Mouse (Mus musculus) left cerebral cortex, adult 8-10 months (tissue): Measurements from ENCODE around the gene Cdkl3. TPM values are rescaled to one million over a fixed set of nuclear protein-coding genes. Genes with fewer than 3 reads are reported as not detected.

Experiments
- DNase-seq, 2 experiments: peaks; one replicate each; pipeline ENCODE4 v3.0.0; 2022; ENCODE audit warnings: low spot score in 2 of 2
- total RNA-seq, 4 experiments: library from RNA; stranded (reverse); gene quantifications; 2 replicates each; pipeline ENCODE4 v1.2.4; 2022

Cdkl3 gene
- total RNA-seq, 4 experiments from 2014 or later = 13.2 to 18.5 (median 16.8) TPM

DNA sequence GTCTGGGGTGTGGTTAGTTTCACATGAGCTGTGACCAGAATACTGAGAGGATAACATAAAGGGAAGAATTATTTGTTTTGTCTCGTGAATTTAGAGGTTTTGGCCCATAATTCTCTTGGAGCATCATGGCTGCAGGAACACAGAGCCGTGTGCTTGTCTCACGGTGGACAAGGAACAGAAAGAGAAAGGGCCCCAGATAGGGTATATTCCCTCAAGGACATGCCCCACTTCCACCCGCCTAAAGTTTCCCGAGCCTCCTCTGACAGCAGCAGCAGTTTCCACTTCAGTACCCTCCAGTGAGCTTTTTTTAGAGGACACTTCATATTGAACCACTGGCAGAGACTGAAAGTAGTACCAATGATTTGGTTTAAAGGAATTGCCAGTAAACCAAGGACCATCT lies 7.5 kb downstream of the Cdkl3 start:
- DNase-seq = no peak

DNA sequence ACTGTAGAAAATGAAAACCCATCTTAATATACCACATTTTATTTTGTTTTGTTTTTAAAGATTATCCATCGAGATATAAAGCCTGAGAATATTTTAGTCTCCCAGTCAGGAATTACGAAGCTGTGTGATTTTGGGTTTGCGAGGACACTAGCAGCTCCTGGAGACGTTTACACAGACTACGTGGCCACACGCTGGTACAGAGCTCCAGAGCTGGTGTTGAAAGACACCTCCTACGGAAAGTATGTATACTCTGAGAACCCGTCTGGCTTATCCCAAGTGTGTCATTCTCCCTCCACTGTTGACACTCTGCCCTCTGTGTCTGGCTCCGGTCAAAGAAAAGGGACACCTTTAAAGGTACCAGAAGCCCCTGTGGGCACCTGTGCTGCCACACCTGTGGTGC lies 14.2 kb downstream of the Cdkl3 start:
- peak in 1 of 2 experiments; percentile 21 for DNase-seq

DNA sequence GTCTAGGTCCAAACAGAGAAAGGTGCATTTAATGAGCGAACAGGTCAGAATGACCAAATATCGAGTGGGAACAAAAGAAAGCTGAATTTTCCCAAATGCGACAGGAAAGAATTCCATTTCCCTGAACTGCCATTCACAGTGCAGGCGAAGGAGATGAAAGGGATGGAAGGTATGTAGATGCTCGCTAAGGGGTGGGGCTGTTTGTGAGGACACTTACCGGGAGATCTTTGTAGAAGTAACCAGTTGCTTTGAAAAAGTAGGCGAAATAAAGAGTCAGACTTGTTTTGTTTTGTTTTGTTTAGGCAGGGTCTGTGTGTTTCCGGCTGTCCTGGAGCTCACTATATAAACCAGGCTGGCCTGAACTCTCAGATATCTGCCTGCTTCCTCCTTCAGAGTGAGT lies 28.3 kb downstream of the Cdkl3 start:
- DNase-seq = no peak

DNA sequence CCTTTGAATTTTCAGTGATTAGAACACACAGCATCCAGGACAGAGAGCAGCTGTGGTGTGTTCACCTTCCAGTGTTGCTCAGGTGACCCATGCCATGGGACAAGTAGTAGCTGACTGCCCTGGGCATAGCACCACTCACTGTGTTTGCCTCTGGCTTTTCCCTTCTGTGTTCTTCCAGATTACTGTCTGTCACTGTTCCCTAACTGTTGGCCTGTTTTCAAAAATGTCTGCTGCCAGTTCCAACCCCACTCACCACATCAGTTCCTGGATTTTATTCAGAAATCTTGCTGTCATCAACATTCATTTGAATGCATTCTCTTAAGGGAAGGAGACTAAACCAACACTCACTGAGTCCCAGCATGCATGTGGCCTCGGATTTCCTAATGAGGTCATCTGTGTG lies 29.9 kb downstream of the Cdkl3 start:
- no peak for DNase-seq

DNA sequence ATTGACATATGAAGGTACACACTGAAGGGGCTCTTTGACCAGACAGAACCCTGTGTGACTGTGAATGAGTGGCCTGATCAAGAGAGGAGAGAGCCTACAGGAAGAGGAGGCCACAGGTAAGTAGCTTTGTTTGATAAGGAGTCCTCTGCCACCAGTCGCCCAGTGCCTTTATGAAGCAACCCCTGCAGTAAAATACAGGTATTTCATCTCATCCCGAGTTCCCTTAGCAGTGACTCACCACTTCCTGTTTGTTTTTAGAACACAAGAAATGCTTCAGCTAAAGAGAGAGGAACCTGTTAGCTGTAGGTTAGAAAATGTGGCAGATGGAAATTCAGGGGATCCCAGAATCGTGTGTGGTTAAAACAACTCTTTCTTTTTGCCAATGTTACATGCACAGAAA lies 31.9 kb downstream of the Cdkl3 start:
- DNase-seq = no peak

DNA sequence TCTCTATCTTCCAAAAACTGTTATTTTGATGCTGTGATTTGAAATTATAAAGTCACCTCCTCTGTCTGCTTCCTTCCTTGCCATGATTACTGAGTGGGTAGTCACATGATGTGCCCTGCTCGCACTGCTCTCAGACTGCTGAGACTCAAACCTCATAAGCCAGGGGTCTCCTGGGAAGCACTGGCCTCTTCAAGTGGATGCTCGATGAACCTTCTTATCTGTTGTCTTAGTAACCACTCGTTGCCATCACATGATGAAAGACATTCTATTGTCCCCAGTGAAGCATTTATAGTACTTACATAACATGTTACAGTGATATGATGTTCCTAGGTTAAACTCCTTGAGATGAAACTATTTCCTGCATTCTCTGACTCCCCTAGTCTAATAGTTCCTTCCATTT lies 33.6 kb downstream of the Cdkl3 start:
- no peak for DNase-seq

DNA sequence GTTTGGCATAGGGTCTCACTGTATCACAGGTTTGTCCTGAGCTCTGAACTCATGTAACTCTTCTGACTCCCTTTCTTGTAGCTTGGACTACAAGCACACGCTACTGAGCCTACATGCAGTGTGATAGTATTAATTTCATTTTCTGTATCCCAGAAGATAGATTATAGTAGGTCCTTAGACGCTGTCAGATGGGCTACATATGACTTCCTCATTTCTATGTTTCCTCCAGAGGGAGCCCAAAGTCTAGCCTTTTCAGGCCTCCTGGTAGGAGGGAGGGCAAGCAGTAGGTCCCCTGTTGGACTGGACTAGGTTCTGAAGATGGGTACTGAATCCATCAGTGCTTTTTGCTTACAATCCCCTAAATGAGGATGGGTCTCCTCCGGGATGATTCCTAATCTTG lies 39.2 kb downstream of the Cdkl3 start:
- no peak for DNase-seq

DNA sequence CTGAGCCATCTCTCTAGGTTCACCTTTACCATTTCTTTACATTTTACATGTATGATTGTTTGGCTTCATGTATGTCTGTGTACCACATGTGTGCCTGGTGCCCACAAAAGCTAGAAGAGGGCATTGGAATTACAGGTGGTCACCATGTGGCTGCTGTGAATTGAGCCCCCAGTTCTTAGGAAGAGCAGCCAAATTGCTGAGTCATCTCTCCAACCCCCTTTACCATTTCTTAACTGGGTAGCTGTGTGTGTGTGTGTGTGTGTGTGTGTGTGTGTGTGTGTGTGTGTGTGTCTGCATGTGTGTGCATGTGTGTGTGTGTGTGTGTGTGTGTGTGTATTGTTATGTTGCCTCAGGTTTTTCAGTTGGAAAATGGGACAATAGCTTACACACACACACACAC lies 40.1 kb downstream of the Cdkl3 start:
- DNase-seq = no peak

DNA sequence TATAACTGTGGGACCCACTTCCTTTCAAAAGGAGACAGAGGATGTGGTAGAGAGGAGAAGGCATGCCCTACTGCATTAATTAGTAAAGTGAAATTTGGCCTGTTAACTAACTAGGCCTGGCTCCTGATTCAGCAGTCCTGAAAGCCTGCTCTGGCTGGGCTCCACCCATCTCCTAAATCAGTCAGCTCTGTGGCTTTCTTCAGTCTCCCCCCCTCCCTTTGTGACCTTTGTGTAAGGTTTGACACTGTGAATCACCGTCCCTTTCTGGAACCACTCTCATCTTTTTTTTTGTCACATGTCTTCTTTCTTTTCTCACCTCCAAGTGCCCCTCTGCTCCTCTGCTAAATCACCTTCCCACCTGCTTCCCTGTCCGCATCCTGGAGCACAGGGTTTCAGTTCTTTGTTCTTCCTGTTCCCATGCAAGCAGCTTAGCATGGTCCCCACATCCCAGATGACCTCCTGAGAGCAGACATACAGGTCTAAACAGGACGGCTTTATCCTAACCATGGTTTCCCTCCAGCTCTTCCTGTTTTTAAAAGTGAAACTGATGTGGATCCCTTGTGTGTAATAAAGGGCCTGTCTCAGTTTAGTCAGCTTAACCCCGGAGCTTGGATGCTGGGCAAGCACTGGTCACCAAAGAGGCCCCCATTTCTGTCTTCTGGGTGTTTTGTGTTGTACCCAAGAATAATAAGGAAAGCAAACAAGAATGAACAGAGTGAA lies 42.6 kb downstream of the Cdkl3 start:
- DNase-seq = no peak

DNA sequence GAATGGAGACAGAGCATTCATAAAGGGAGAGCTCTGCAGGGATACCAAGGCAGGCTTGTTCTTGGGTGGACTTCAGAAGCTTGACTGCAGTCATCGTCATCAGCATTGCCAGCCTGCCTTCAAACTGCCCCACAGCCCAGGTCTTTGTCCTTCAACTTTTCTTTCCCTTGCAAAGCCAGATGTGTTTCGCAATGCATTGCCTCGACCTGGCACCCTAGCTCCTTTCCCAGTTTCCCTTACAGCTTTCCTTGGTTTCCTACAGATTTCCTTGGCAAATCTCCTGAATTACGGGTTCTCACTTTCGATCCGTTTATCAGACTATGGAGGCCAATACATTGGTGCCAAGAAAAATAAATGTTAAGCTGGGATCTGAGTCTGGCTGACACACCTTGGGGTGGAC lies 49.4 kb downstream of the Cdkl3 start:
- DNase-seq = no peak

DNA sequence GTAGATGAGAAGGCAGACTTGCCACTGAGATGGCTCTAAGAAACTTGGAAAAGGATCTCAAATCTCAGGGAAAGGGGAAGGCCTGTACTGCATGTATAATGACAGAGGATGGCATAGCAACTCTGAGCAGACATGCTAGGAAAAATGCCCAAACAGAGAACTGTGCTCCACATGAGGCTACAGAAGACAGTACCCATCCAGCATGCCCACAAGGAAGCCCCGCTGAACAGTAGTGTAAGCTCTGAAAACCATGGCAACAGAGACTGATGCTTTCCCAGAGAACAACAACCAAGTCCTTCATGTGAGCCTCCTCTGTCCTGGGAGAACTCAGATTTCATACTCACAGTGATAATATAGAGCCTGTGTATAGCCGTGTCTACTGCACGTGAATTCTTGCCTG lies 50.7 kb downstream of the Cdkl3 start:
- DNase-seq = no peak

DNA sequence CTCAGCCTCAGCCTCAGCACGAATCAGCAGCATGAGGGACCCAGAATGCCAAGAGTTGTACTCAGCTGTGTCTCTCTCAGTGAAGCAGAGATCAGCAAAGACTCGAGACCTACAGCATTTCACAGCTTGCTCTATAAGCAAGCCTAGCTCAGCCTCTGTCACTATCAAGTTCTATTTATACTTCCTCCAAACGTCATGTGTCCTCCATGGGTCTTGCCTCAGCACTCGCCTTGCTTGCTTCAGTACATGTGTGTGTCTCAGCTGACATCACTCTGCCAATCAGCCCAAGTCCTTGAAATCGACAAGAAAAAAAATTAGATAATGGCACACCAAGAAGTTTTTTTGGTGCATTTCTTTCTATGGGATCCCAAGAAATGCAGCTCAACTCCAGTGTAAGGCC lies 52.2 kb downstream of the Cdkl3 start:
- DNase-seq = no peak

DNA sequence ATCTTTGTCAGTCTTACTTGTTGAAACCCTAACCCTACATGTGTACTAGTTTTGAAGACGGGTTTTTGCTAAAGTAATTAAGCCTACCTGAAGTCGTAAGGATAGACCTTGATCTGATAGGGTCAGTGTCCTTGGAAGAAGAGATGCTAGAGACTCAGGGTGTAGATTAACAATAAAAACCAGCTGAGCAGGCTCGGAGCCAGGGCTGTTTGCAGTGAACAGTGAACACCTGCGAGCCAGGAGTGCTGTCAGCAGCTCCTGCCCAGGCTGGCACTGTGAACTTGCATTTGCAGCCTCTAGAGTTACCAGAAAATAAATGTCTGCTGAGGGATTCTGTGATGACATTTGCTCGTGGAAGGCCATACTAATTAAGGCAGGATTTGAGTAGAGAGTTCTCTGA lies 55.0 kb downstream of the Cdkl3 start:
- no peak for DNase-seq

DNA sequence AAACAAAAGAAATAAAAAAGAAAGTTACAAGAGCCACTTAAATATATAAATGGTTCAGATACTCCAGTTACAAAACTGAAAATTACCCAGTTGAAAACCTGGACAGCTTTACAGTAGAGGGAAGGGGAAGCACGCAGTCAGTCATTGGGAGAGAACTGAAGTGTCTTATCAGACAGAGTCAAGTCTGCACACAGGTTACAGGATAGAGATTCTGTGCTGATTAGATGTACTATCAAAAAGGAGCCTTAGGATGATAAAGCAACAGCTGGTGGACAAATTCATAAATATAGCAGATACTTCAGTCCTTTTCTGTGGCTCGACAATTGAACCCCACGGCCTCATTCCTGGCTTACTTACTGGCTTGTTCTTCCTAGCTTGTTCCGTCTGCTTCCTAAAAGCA lies 56.3 kb downstream of the Cdkl3 start:
- DNase-seq = no peak

DNA sequence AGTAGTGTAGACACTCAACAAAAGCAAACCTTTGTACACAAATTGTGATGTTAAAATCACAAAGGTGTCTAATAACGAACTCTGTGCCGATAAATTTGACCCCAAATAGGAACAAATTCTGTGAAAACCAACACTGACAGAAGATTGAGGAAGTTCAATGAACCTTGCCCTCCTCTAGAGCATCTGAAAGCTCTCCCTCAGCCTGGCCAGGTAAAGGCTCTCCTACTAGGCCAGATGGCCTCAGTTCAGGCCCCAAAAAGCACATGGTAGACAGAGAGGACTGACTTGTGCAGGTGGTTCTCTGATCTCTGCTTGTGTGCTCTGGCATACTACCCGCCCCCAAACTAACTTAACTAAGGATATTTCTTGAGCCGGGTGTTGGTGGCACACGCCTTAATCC lies 58.4 kb downstream of the Cdkl3 start:
- no peak for DNase-seq

DNA sequence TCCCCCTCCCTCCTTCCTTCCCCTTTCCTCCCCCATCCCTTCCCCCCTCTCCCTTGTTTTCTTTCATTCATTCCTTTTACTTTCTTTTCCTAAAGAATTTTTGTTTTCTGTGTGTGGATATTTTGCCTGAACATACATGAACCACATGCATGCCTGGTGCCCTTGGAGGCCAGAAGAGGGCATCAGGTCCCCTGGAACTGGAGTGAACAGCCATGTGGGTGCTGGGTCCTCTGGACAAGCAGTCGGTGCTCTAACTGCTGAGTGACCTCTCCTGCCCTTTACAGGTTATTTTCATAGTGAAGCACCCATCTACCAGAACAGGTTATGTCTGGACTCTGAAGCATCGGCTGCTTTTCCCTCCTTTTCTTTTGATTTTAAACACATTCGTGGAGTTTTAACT lies 60.4 kb downstream of the Cdkl3 start:
- DNase-seq = no peak

DNA sequence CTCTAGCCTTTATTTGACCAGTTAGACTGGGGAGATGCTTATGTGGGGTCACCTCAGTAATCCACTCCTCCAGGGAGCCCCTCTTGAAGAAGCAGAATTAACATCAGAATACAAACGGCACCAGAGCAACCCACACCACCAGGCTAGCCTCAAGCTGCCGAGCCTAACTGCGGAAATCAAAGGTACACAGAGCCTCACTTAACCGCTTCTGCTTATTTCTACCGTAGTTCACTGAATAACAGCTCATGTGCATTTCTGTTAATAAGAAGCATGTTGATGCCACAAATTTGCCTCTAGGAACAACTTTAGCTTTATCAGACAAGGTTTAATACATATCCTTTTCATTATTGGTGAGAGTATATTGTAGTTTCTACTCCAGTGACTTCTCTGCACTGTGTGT lies 61.8 kb downstream of the Cdkl3 start:
- DNase-seq = no peak

DNA sequence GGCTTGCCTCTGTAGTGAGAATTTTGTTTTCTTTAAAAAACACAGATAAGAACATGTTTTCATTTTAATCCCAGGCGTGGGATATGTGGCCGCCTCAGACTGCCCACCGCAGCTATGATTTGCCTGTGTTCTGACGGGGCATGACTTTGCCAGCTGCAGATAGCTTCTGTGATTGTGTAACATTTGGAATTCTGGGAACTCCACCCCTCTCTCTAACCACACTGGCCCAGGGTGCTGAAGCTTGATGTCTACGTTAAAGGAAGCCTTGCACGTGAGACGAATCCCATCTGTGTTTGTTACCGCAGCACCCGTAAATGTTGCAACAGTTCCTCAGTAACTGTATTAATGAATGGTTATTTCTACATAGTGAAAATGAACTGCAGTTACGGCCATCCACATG lies 67.7 kb downstream of the Cdkl3 start:
- no peak for DNase-seq

DNA sequence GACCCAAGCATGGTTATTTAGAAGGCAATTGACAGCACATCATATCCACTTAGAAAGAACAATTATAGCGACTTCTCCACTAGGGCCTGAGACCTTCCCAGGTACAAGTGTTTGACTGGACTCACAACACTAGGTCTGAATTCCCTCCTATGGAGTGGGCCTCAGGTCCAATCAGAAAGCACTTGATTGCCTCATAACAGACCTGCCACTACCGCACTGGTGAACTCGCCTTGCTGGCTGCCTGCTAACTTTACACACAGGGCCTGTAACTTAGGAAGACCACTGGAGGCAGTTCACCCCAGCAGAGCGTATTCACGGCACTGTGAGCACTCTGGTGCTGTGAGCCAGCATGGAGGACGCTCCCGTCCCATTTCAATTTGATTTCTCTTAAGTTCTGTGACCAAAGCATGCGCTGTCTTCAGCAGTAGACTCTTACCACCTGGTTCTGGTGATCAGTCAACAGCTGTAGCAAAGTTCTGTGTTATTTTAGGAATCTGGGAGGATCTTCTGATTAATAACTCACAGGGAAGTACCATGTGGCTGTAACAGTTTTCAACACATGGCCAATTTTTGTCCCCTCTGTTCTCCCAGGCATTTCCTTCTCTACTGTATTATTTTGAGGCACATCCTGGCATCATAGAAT lies 69.6 kb downstream of the Cdkl3 start:
- no peak for DNase-seq

DNA sequence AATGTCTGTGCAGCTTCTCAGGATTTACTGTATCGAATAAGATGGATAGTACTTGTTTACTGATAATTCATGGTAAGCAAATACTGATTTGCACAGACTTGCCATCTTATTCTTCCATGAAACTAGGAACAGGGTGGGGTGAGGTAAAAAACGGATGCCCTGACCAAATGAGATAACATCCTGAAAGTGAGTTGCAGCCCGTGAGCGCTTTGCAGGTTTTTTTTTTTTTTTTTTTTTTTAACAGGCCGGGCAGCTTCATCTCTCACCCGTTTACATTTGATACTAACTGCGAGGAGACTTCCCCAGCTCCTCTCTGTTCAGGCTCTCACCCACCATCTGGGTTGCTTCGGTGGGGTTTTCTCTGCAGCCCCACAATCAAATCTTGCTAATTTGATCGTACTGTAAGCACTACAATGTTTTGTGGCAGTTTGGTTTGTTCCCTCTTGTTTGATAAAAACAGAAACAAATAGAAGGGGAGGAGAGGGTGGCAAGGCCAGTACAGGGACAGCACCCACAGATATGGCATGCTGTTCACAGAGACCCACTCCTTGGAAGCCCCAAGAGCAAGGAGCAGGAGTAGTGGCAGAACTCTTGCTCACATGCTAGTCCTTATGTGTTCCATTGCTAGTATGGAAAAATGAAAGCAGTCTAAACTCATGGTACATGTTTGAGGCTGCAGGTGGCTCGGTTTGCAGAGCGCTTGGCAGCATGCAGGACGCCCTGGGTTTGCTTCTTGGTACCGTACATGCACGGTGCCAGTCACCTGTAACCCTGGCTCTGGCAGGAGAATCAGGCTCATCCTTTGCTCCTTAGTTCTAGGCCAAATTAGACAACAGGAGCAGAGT lies 70.8 kb downstream of the Cdkl3 start:
- no peak for DNase-seq

DNA sequence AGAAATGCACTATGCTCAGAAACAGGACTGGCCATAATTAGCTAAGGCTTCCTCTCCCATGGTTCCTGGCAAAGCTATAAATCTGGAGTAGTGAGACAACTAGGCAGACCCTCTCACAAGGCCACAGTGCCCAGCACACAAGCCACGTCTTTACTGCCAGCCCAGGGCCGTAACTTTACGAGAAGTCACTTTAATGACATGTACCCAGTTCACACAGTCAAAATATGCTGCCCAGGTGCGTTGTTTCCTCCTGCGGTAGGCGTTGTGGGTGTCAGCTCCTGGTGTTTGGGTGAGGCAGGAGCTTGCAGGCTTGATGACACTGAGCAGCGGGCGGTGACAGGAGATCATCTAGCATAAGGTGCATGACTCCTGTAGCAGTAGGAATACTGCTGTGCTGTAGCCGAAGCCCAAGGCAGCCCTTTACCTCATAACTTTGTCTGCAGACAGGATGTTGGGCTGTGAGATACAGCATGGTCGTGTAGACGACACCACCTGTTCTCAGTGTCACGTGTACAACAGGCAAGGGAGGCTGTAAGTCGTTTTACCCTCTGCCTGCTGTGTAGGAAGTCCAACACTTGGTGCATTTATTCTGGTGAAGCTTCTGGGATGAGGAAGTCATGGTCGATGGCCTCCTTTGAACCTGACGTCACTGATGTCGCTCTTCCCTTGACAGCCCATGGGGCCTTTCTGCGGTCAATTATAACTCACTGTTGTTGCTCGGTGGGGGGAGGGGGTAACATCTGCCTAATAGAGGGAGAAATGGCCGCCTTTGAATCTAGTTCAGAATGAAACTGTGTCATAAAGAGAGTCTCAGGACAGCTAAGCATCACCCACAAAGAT lies 72.0 kb downstream of the Cdkl3 start:
- DNase-seq = no peak
